20 mouse cellular contexts compared by ENCODE assay signal in genomic region chr6:53938942-53939341, GRCm38 (mm10). TPM values are rescaled to one million over a fixed set of nuclear protein-coding genes. Genes with fewer than 3 reads are reported as not detected.
A peak's percentile ranks its signal among the peaks of the same experiment; 100 is the strongest.
DNase-seq lines count a peak whose midpoint lies in the region; ATAC-seq and TF ChIP-seq lines count a peak whose summit lies in the region.
"Had no signal": no experiment of that assay in that cellular context is flagged by ENCODE, and none has a peak within 500 bp of the region (broad histone marks: within the 10 kb centered on the region; RNA-seq: fewer than 3 reads in every experiment).

No protein-coding gene starts in this region.

- TF ChIP-seq CTCF in cortical plate, adult 2 months (IDR thresholded peaks at IDR 0.05; ENCODE audit: extremely low read depth, insufficient read depth, low read length): no peak
- TF ChIP-seq CTCF in midbrain, postnatal 0 days (IDR thresholded peaks at IDR 0.05): no peak

- no peaks in the 10 kb centered on the region for H3K27me3 ChIP-seq in forebrain, embryonic 15.5 days
- H3K27me3 ChIP-seq in forebrain, embryonic 10.5 days (ENCODE audit: poor library complexity, severe bottlenecking): peaks cover 39% of the 10 kb centered on the region
- no peaks in the 10 kb centered on the region for H3K27me3 ChIP-seq in limb, embryonic 10.5 days (ENCODE audit: low read depth, poor library complexity, severe bottlenecking)
- no peaks in the 10 kb centered on the region for H3K27me3 ChIP-seq in midbrain, postnatal 0 days (ENCODE audit: insufficient read depth, low read length)
- no peaks in the 10 kb centered on the region for H3K27me3 ChIP-seq in liver, embryonic 12.5 days (replicated peaks)
- H3K27me3 ChIP-seq: embryonic facial prominence, embryonic 15.5 days; heart, embryonic 12.5 days; limb, embryonic 12.5 days; Patski had no signal

- 0 out of 2 replicates have a peak, but pooled peaks cover 6% of the 10 kb centered on the region for H3K4me1 ChIP-seq in forebrain, embryonic 15.5 days
- H3K4me1 ChIP-seq in forebrain, embryonic 10.5 days: peaks cover 33% of the 10 kb centered on the region
- H3K4me1 ChIP-seq in cortical plate, adult 2 months (ENCODE audit: control insufficient read depth, insufficient read depth, low read length): no peaks in the 10 kb centered on the region
- H3K4me1 ChIP-seq in limb, embryonic 10.5 days: peaks cover 41% of the 10 kb centered on the region
- no peaks in the 10 kb centered on the region for H3K4me1 ChIP-seq in midbrain, postnatal 0 days (ENCODE audit: insufficient read depth, low read length)
- no peaks in the 10 kb centered on the region for H3K4me1 ChIP-seq in liver, embryonic 12.5 days

- H3K9me3 ChIP-seq in forebrain, embryonic 15.5 days: no peaks in the 10 kb centered on the region
- H3K9me3 ChIP-seq in forebrain, embryonic 10.5 days: no peaks in the 10 kb centered on the region
- no peaks in the 10 kb centered on the region for H3K9me3 ChIP-seq in limb, embryonic 10.5 days (replicated peaks)
- H3K9me3 ChIP-seq in midbrain, postnatal 0 days (ENCODE audit: low read length): no peaks in the 10 kb centered on the region
- H3K9me3 ChIP-seq in liver, embryonic 12.5 days (replicated peaks): no peaks in the 10 kb centered on the region
- H3K9me3 ChIP-seq: embryonic facial prominence, embryonic 15.5 days; heart, embryonic 12.5 days; limb, embryonic 12.5 days had no signal

- no peak for TF ChIP-seq POLR2A in cortical plate, adult 2 months (IDR thresholded peaks at IDR 0.05; ENCODE audit: extremely low read depth, insufficient read depth, low read length)

- no peak overlapping the region for H3K4me2 ChIP-seq in forebrain, embryonic 15.5 days (replicated peaks)
- no peak overlapping the region for H3K4me2 ChIP-seq in midbrain, postnatal 0 days (ENCODE audit: low read depth, low read length, poor library complexity, severe bottlenecking)
- H3K4me2 ChIP-seq in liver, embryonic 12.5 days: no peak overlapping the region
- H3K4me2 ChIP-seq: embryonic facial prominence, embryonic 15.5 days; limb, embryonic 12.5 days had no signal

- DNase-seq in forebrain, embryonic 10.5 days (ENCODE audit: extremely low spot score, low spot score): no peak
- peak; percentile 19 for DNase-seq in limb, embryonic 10.5 days (ENCODE audit: low spot score)
- peak; percentile 19 for DNase-seq in midbrain, postnatal 0 days (ENCODE audit: low spot score)
- DNase-seq in adipocyte (ENCODE audit: low spot score): no peak
- DNase-seq: cerebellum, adult 11 months; heart, postnatal 4 days; kidney, adult 11 months; kidney, postnatal 25 days; thymus, postnatal 14 days had no signal

- H3K36me3 ChIP-seq in forebrain, embryonic 15.5 days: no peaks in the 10 kb centered on the region
- H3K36me3 ChIP-seq in forebrain, embryonic 10.5 days (replicated peaks): no peaks in the 10 kb centered on the region
- H3K36me3 ChIP-seq in limb, embryonic 10.5 days: no peaks in the 10 kb centered on the region
- no peaks in the 10 kb centered on the region for H3K36me3 ChIP-seq in midbrain, postnatal 0 days (ENCODE audit: insufficient read depth, low read length)
- H3K36me3 ChIP-seq in liver, embryonic 12.5 days: no peaks in the 10 kb centered on the region
- H3K36me3 ChIP-seq: embryonic facial prominence, embryonic 15.5 days; heart, embryonic 12.5 days; limb, embryonic 12.5 days had no signal

- WGBS in forebrain, embryonic 15.5 days: 9% methylated on average over 3 of the region's 3 CpGs
- 12% methylated on average over 3 of the region's 3 CpGs for WGBS in forebrain, embryonic 10.5 days
- WGBS in limb, embryonic 10.5 days: 38% methylated on average over 3 of the region's 3 CpGs
- 26% methylated on average over 3 of the region's 3 CpGs for WGBS in midbrain, postnatal 0 days
- WGBS in liver, embryonic 12.5 days (ENCODE audit: insufficient replicate concordance): 43% methylated on average over 3 of the region's 3 CpGs

- no peak overlapping the region for H3K4me3 ChIP-seq in forebrain, embryonic 15.5 days
- no peak overlapping the region for H3K4me3 ChIP-seq in forebrain, embryonic 10.5 days
- H3K4me3 ChIP-seq in cortical plate, adult 2 months (ENCODE audit: insufficient read depth, low read length): no peak overlapping the region
- H3K4me3 ChIP-seq in limb, embryonic 10.5 days: no peak overlapping the region
- no peak overlapping the region for H3K4me3 ChIP-seq in midbrain, postnatal 0 days (ENCODE audit: low read depth, low read length)
- no peak overlapping the region for H3K4me3 ChIP-seq in liver, embryonic 12.5 days
- H3K4me3 ChIP-seq: embryonic facial prominence, embryonic 15.5 days; heart, embryonic 12.5 days; limb, embryonic 12.5 days had no signal

- no peak overlapping the region for H3K9ac ChIP-seq in forebrain, embryonic 15.5 days (replicated peaks)
- no peak overlapping the region for H3K9ac ChIP-seq in midbrain, postnatal 0 days (replicated peaks; ENCODE audit: low read length, poor library complexity, severe bottlenecking)
- no peak overlapping the region for H3K9ac ChIP-seq in liver, embryonic 12.5 days
- H3K9ac ChIP-seq: embryonic facial prominence, embryonic 15.5 days; heart, embryonic 12.5 days; limb, embryonic 12.5 days had no signal

- ATAC-seq in forebrain, embryonic 15.5 days (replicated peaks): no peak
- ATAC-seq in midbrain, postnatal 0 days (ENCODE audit: low FRiP score): no peak
- no peak for ATAC-seq in liver, embryonic 12.5 days
- ATAC-seq: Patski had no signal

- H3K27ac ChIP-seq in forebrain, embryonic 15.5 days (replicated peaks): 0 out of 2 replicates have a peak overlapping the region, but pooled peaks have one; percentile 5
- H3K27ac ChIP-seq in forebrain, embryonic 10.5 days: no peak overlapping the region
- peak overlapping the region; percentile 53; the same call in 1 of the 2 replicates for H3K27ac ChIP-seq in cortical plate, adult 2 months (ENCODE audit: insufficient read depth, low read length)
- H3K27ac ChIP-seq in limb, embryonic 10.5 days: no peak overlapping the region
- no peak overlapping the region for H3K27ac ChIP-seq in midbrain, postnatal 0 days (ENCODE audit: low read depth, low read length)
- no peak overlapping the region for H3K27ac ChIP-seq in liver, embryonic 12.5 days
- H3K27ac ChIP-seq: embryonic facial prominence, embryonic 15.5 days had no signal

RNA-seq across cellular contexts. Expression of gene Cpvl, which starts 39.5 kb away (rescaled TPM):
- polyA plus RNA-seq in forebrain, embryonic 15.5 days (2015; fragmentation: Nextera tagmentation; extraction: Ambion mirVana): not detected in 2 replicates
- not detected in 2 replicates for polyA plus RNA-seq in forebrain, embryonic 10.5 days (2016; fragmentation: Nextera tagmentation; extraction: Ambion mirVana)
- not detected in 2 replicates for polyA plus RNA-seq in cortical plate, adult 2 months (2012; rRNA removed)
- 0.16 and 0.40 TPM in 2 replicates for polyA plus RNA-seq in limb, embryonic 10.5 days (2016; fragmentation: Nextera tagmentation; extraction: Ambion mirVana)
- total RNA-seq in midbrain, postnatal 0 days (2014; rRNA removed): not detected in 2 replicates
- polyA plus RNA-seq in midbrain, postnatal 0 days (2015; fragmentation: Nextera tagmentation; extraction: Ambion mirVana): 0.10 TPM in 1 of 2 replicates, not detected in the other
- polyA plus RNA-seq in liver, embryonic 12.5 days (2016; fragmentation: Nextera tagmentation; extraction: Ambion mirVana): not detected in 2 replicates
- total RNA-seq: heart, postnatal 4 days had no signal
- polyA plus RNA-seq: embryonic facial prominence, embryonic 15.5 days; gonadal fat pad, adult 2 months; heart, embryonic 12.5 days; liver, embryonic 16.5 days; neural tube, embryonic 14.5 days; stomach, embryonic 14.5 days had no signal

Comparison
In these comparisons a context has a peak if more than half of its experiments do, and no peak if none do; other contexts are left out.
1. H3K27ac ChIP-seq: peak in forebrain, embryonic 15.5 days (single experiment) and cortical plate, adult 2 months (single experiment); none in forebrain, embryonic 10.5 days (single experiment), limb, embryonic 10.5 days (single experiment), midbrain, postnatal 0 days (single experiment) and liver, embryonic 12.5 days (single experiment).
2. DNase-seq: peak in limb, embryonic 10.5 days (single experiment) and midbrain, postnatal 0 days (single experiment); none in forebrain, embryonic 10.5 days (single experiment) and adipocyte (single experiment).